Mouse (Mus musculus) embryonic facial prominence, embryonic 15.5 days (tissue): ENCODE results near the gene Olfr316. TPM values are rescaled to one million over a fixed set of nuclear protein-coding genes. Genes with fewer than 3 reads are reported as not detected.

Experiments used
- ATAC-seq: fragments of 200-750 bp; cut with Nextera tagmentation; 2 replicates; pipeline ENCODE4 v1.8.0; 2017; ENCODE audit warnings: low read depth, moderate TSS enrichment; ENCODE audit not compliant: insufficient number of reproducible peaks, low FRiP score, low TSS enrichment
- H3K27ac ChIP-seq: fragments of 300-500 bp; sonication (generic); replicated peaks from 2 replicates; pipeline ENCODE4 v1.5.1; 2015; ENCODE audit warnings: mild to moderate bottlenecking, inconsistent platforms
- H3K27me3 ChIP-seq: fragments of 300-500 bp; sonication (generic); 2 replicates; pipeline ENCODE4 v1.6.1; 2015; ENCODE audit warnings: inconsistent platforms
- H3K36me3 ChIP-seq: fragments of 300-500 bp; sonication (generic); 2 replicates; pipeline ENCODE4 v1.6.1; 2015; ENCODE audit warnings: mild to moderate bottlenecking, inconsistent platforms
- H3K4me1 ChIP-seq: fragments of 300-500 bp; sonication (generic); 2 replicates; pipeline ENCODE4 v1.6.1; 2015; ENCODE audit warnings: inconsistent platforms
- H3K4me2 ChIP-seq: fragments of 300-500 bp; sonication (generic); replicated peaks from 2 replicates; pipeline ENCODE4 v1.6.1; 2015; ENCODE audit warnings: mild to moderate bottlenecking, inconsistent platforms
- H3K4me3 ChIP-seq: fragments of 300-500 bp; sonication (generic); replicated peaks from 2 replicates; pipeline ENCODE4 v1.5.1; 2015; ENCODE audit warnings: mild to moderate bottlenecking, inconsistent platforms
- H3K9ac ChIP-seq: fragments of 300-500 bp; sonication (generic); 2 replicates; pipeline ENCODE4 v1.6.1; 2015; ENCODE audit warnings: inconsistent platforms
- H3K9me3 ChIP-seq: fragments of 300-500 bp; sonication (generic); replicated peaks from 2 replicates; pipeline ENCODE4 v1.6.1; 2016; ENCODE audit warnings: inconsistent platforms
- WGBS: fragments of 180-500 bp; shearing (Covaris S2); methylation state at CpG from one replicate; pipeline ENCODE4 v1.1.7; 2015; 5-methylcytosine and 5-hydroxymethylcytosine counted together
- polyA plus RNA-seq: library from polyadenylated mRNA; unstranded; fragments of >200 nt; fragmentation: Nextera tagmentation; extraction: Ambion mirVana; gene quantifications from 2 replicates; pipeline ENCODE4 v1.2.1, GENCODE M21; 2015

Olfr316 gene
- polyA plus RNA-seq, 1 experiment from 2014 or later: 0.16 TPM

GRCm38 (mm10) chr11:58784182-58784581 lies 31.6 kb downstream of the Olfr316 start:
- Histone ChIP-seq H3K4me3 (no peak overlapping the region), H3K36me3 (no peaks in the 10 kb centered on the region), H3K27ac (no peak overlapping the region), H3K4me1 (no peaks in the 10 kb centered on the region), H3K27me3 (no peaks in the 10 kb centered on the region), H3K9ac (no peak overlapping the region), H3K4me2 (no peak overlapping the region), H3K9me3 (no peaks in the 10 kb centered on the region)
- no peak for ATAC-seq
- 83% methylated on average over 2 of the region's 2 CpGs for WGBS

- H3K4me3 ChIP-seq: no peak overlapping the region
- 81% methylated on average over 10 of the region's 10 CpGs for WGBS
- no peak overlapping the region for H3K27ac ChIP-seq
- H3K4me2 ChIP-seq: no peak overlapping the region
- no peaks in the 10 kb centered on the region for H3K9me3 ChIP-seq
- no peaks in the 10 kb centered on the region for H3K4me1 ChIP-seq
- no peak for ATAC-seq
- H3K9ac ChIP-seq: no peak overlapping the region
- H3K36me3 ChIP-seq: no peaks in the 10 kb centered on the region
- H3K27me3 ChIP-seq: no peaks in the 10 kb centered on the region
These were observed 35.1 kb downstream of the Olfr316 start for GRCm38 (mm10) chr11:58787651-58788050.

- no peak for ATAC-seq
- Histone ChIP-seq H3K36me3 (no peaks in the 10 kb centered on the region), H3K9me3 (no peaks in the 10 kb centered on the region), H3K4me1 (no peaks in the 10 kb centered on the region), H3K4me2 (no peak overlapping the region), H3K27ac (no peak overlapping the region), H3K9ac (no peak overlapping the region), H3K27me3 (no peaks in the 10 kb centered on the region), H3K4me3 (no peak overlapping the region)
- WGBS: 75% methylated on average over 8 of the region's 8 CpGs
These were observed 35.8 kb downstream of the Olfr316 start for GRCm38 (mm10) chr11:58788346-58788745.

- Histone ChIP-seq H3K9ac (no peak overlapping the region), H3K4me3 (no peak overlapping the region), H3K27ac (no peak overlapping the region), H3K36me3 (no peaks in the 10 kb centered on the region), H3K4me1 (no peaks in the 10 kb centered on the region), H3K9me3 (no peaks in the 10 kb centered on the region), H3K27me3 (no peaks in the 10 kb centered on the region), H3K4me2 (no peak overlapping the region)
- WGBS: 25% methylated on average over 3 of the region's 3 CpGs
- no peak for ATAC-seq
These were observed 37.0 kb downstream of the Olfr316 start for GRCm38 (mm10) chr11:58789532-58789931.

GRCm38 (mm10) chr11:58790053-58790452 lies 37.5 kb downstream of the Olfr316 start:
- no peak overlapping the region for H3K4me3 ChIP-seq
- no peaks in the 10 kb centered on the region for H3K27me3 ChIP-seq
- no peaks in the 10 kb centered on the region for H3K36me3 ChIP-seq
- 44% methylated on average over 2 of the region's 2 CpGs for WGBS
- no peaks in the 10 kb centered on the region for H3K9me3 ChIP-seq
- H3K4me2 ChIP-seq: no peak overlapping the region
- H3K27ac ChIP-seq: no peak overlapping the region
- no peak overlapping the region for H3K9ac ChIP-seq
- H3K4me1 ChIP-seq: no peaks in the 10 kb centered on the region
- no peak for ATAC-seq

GRCm38 (mm10) chr11:58790646-58791045 lies 38.1 kb downstream of the Olfr316 start:
- Histone ChIP-seq H3K9ac (no peak overlapping the region), H3K4me1 (no peaks in the 10 kb centered on the region), H3K27ac (no peak overlapping the region), H3K9me3 (no peaks in the 10 kb centered on the region), H3K4me2 (no peak overlapping the region), H3K36me3 (no peaks in the 10 kb centered on the region), H3K27me3 (no peaks in the 10 kb centered on the region), H3K4me3 (no peak overlapping the region)
- 73% methylated on average over 6 of the region's 6 CpGs for WGBS
- no peak for ATAC-seq

- Histone ChIP-seq H3K9ac (no peak overlapping the region), H3K27me3 (no peaks in the 10 kb centered on the region), H3K9me3 (no peaks in the 10 kb centered on the region), H3K4me1 (no peaks in the 10 kb centered on the region), H3K36me3 (no peaks in the 10 kb centered on the region), H3K4me2 (no peak overlapping the region), H3K27ac (no peak overlapping the region), H3K4me3 (no peak overlapping the region)
- WGBS: 83% methylated on average over 2 of the region's 2 CpGs
- ATAC-seq: no peak
These were observed 43.3 kb downstream of the Olfr316 start for GRCm38 (mm10) chr11:58795856-58796255.

GRCm38 (mm10) chr11:58796850-58797249 lies 44.3 kb downstream of the Olfr316 start:
- H3K9me3 ChIP-seq: no peaks in the 10 kb centered on the region
- no peak overlapping the region for H3K4me3 ChIP-seq
- WGBS: 65% methylated on average over 7 of the region's 7 CpGs
- H3K9ac ChIP-seq: no peak overlapping the region
- H3K4me2 ChIP-seq: no peak overlapping the region
- no peaks in the 10 kb centered on the region for H3K27me3 ChIP-seq
- H3K27ac ChIP-seq: no peak overlapping the region
- peaks cover 2% of the 10 kb centered on the region; the same call in 1 of the 2 replicates for H3K4me1 ChIP-seq
- H3K36me3 ChIP-seq: no peaks in the 10 kb centered on the region
- ATAC-seq: no peak

GRCm38 (mm10) chr11:58799747-58800146 lies 47.2 kb downstream of the Olfr316 start:
- Histone ChIP-seq H3K27ac (no peak overlapping the region), H3K27me3 (no peaks in the 10 kb centered on the region; the same call in 1 of the 2 replicates), H3K4me3 (no peak overlapping the region), H3K4me1 (peaks cover 4% of the 10 kb centered on the region; the same call in 1 of the 2 replicates), H3K9ac (no peak overlapping the region), H3K9me3 (no peaks in the 10 kb centered on the region), H3K4me2 (no peak overlapping the region), H3K36me3 (no peaks in the 10 kb centered on the region)
- 78% methylated on average over 5 of the region's 5 CpGs for WGBS
- ATAC-seq: no peak

- Histone ChIP-seq H3K27me3 (no peaks in the 10 kb centered on the region; the same call in 1 of the 2 replicates), H3K4me1 (peaks cover 4% of the 10 kb centered on the region; the same call in 1 of the 2 replicates), H3K9ac (no peak within 1 kb of the TSS), H3K4me3 (no peak within 1 kb of the TSS), H3K9me3 (no peaks in the 10 kb centered on the region), H3K36me3 (no peaks in the 10 kb centered on the region), H3K4me2 (no peak within 1 kb of the TSS), H3K27ac (no peak within 1 kb of the TSS)
- WGBS: 36% methylated on average over 14 of the region's 14 CpGs
- no peak for ATAC-seq
These were observed 49.2 kb downstream of the Olfr316 start, which contains the start of gene Fam183b for GRCm38 (mm10) chr11:58801558-58802228. Fam183b (minus strand) TSS chr11:58801960.

GRCm38 (mm10) chr11:58803871-58804270 lies 51.3 kb downstream of the Olfr316 start:
- Histone ChIP-seq H3K4me1 (peaks cover 4% of the 10 kb centered on the region; the same call in 1 of the 2 replicates), H3K36me3 (no peaks in the 10 kb centered on the region), H3K27me3 (no peaks in the 10 kb centered on the region; the same call in 1 of the 2 replicates), H3K9ac (no peak overlapping the region), H3K9me3 (no peaks in the 10 kb centered on the region), H3K4me3 (no peak overlapping the region), H3K27ac (no peak overlapping the region), H3K4me2 (no peak overlapping the region)
- ATAC-seq: no peak
- WGBS: 73% methylated on average over 4 of the region's 4 CpGs

- no peak overlapping the region for H3K9ac ChIP-seq
- H3K4me1 ChIP-seq: peaks cover 4% of the 10 kb centered on the region; the same call in 1 of the 2 replicates
- H3K27ac ChIP-seq: no peak overlapping the region
- WGBS: 80% methylated on average over 2 of the region's 2 CpGs
- no peaks in the 10 kb centered on the region for H3K9me3 ChIP-seq
- no peak overlapping the region for H3K4me2 ChIP-seq
- no peak overlapping the region for H3K4me3 ChIP-seq
- no peaks in the 10 kb centered on the region; the same call in 1 of the 2 replicates for H3K27me3 ChIP-seq
- no peak for ATAC-seq
- no peaks in the 10 kb centered on the region for H3K36me3 ChIP-seq
These were observed 51.9 kb downstream of the Olfr316 start for GRCm38 (mm10) chr11:58804393-58804792.
